Mouse (Mus musculus) liver, adult 2 months (tissue): ENCODE data around the gene Aqp7.

ENCODE experiments used
- CTCF ChIP-seq: fragments of 200-500 bp; IDR thresholded peaks from 2 replicates; pipeline ENCODE4 v1.5.1; 2011; ENCODE audit warnings: low read depth, low read length, control low read depth
- POLR2A ChIP-seq: fragments of 200-500 bp; IDR thresholded peaks from 2 replicates; pipeline ENCODE4 v1.6.1; 2011; ENCODE audit warnings: low read length, control low read depth; ENCODE audit not compliant: insufficient read depth; ENCODE audit errors: extremely low read depth

- TF ChIP-seq CTCF (no peak), POLR2A (no peak)
These were observed at the start of gene Aqp7 for GRCm38 (mm10) chr4:41047524-41048271.
